Mouse (Mus musculus): ENCODE results near the gene Fmnl1.

Fmnl1 gene

GRCm38 (mm10) chr11:103184891-103185290 is 14.0 kb downstream of the Fmnl1 start:
- DNase-seq (ENCODE audit: low spot score) = no peak

GRCm38 (mm10) chr11:103192230-103192955 is 21.5 kb downstream of the Fmnl1 start:
- no peak for DNase-seq (ENCODE audit: low spot score)

GRCm38 (mm10) chr11:103192956-103193824 is 22.3 kb downstream of the Fmnl1 start:
- no peak for DNase-seq (ENCODE audit: low spot score)

- no peak for DNase-seq (ENCODE audit: low spot score)
These were observed 22.9 kb downstream of the Fmnl1 start for GRCm38 (mm10) chr11:103193825-103194168.

- DNase-seq (ENCODE audit: low spot score) = no peak
These were observed 24.3 kb downstream of the Fmnl1 start for GRCm38 (mm10) chr11:103195236-103195635.

- no peak for DNase-seq (ENCODE audit: low spot score)
These were observed 24.7 kb downstream of the Fmnl1 start for GRCm38 (mm10) chr11:103195656-103196055.

GRCm38 (mm10) chr11:103197340-103197739 is 26.4 kb downstream of the Fmnl1 start:
- DNase-seq (ENCODE audit: low spot score) = no peak

- DNase-seq (ENCODE audit: low spot score) = no peak
These were observed 27.4 kb downstream of the Fmnl1 start for GRCm38 (mm10) chr11:103198339-103198738.

- DNase-seq (ENCODE audit: low spot score) = no peak
These were observed 28.2 kb downstream of the Fmnl1 start for GRCm38 (mm10) chr11:103198911-103199803.

- DNase-seq (ENCODE audit: low spot score) = no peak
These were observed 30.8 kb downstream of the Fmnl1 start for GRCm38 (mm10) chr11:103201664-103202063.

GRCm38 (mm10) chr11:103202376-103202775 is 31.5 kb downstream of the Fmnl1 start:
- DNase-seq (ENCODE audit: low spot score) = no peak

- DNase-seq (ENCODE audit: low spot score) = no peak
These were observed 35.3 kb downstream of the Fmnl1 start for GRCm38 (mm10) chr11:103206203-103206602.

- DNase-seq (ENCODE audit: low spot score) = no peak
These were observed 37.6 kb downstream of the Fmnl1 start, which contains the start of gene 1700023F06Rik for GRCm38 (mm10) chr11:103208458-103208857. Gene 1700023F06Rik (minus strand): TSS chr11:103208558.

- DNase-seq (ENCODE audit: low spot score) = no peak
These were observed 39.4 kb downstream of the Fmnl1 start for GRCm38 (mm10) chr11:103210291-103210690.

- DNase-seq (ENCODE audit: low spot score) = no peak
These were observed 42.8 kb downstream of the Fmnl1 start for GRCm38 (mm10) chr11:103213712-103214111.

GRCm38 (mm10) chr11:103215355-103215754 is 44.4 kb downstream of the Fmnl1 start:
- no peak for DNase-seq (ENCODE audit: low spot score)

GRCm38 (mm10) chr11:103217790-103218516 is 47.0 kb downstream of the Fmnl1 start, which contains the start of gene Spata32:
Gene Spata32 (minus strand): TSS chr11:103218432.
- DNase-seq (ENCODE audit: low spot score) = peak; percentile 48

GRCm38 (mm10) chr11:103218517-103218901 is 47.6 kb downstream of the Fmnl1 start:
- DNase-seq (ENCODE audit: low spot score) = no peak

- no peak for DNase-seq (ENCODE audit: low spot score)
These were observed 48.4 kb downstream of the Fmnl1 start for GRCm38 (mm10) chr11:103219259-103219658.

- no peak for DNase-seq (ENCODE audit: low spot score)
These were observed 49.1 kb downstream of the Fmnl1 start for GRCm38 (mm10) chr11:103219995-103220394.

GRCm38 (mm10) chr11:103221437-103221836 is 50.5 kb downstream of the Fmnl1 start:
- DNase-seq (ENCODE audit: low spot score) = peak; percentile 66

Measured in yolk sac, embryonic 10.5 days (tissue).